Mouse (Mus musculus): ENCODE results near the gene Dusp10. TPM values are rescaled to one million over a fixed set of nuclear protein-coding genes. Genes with fewer than 3 reads are reported as not detected.

Gene Dusp10
- polyA plus RNA-seq, 1 experiment from 2014 or later: 6.5 TPM

GRCm38 (mm10) chr1:184034011-184034557 lies 21.0 kb downstream of the Dusp10 start, which contains the start of gene 1700056E22Rik:
Gene 1700056E22Rik, minus strand, starts transcription at chr1:184034301.
- Histone ChIP-seq H3K27ac (ENCODE audit: low read depth, low read length) (peak within 1 kb of the TSS; percentile 97), H3K36me3 (ENCODE audit: control insufficient read depth, insufficient read depth, low read length) (no peaks in the 10 kb centered on the region), H3K4me3 (ENCODE audit: low read depth, low read length) (peak within 1 kb of the TSS; percentile 58), H3K27me3 (ENCODE audit: control insufficient read depth, insufficient read depth, low read length) (no peaks in the 10 kb centered on the region), H3K9ac (ENCODE audit: low read depth, low read length) (peak within 1 kb of the TSS; percentile 91), H3K9me3 (ENCODE audit: control insufficient read depth, low read length) (no peaks in the 10 kb centered on the region), H3K4me2 (replicated peaks; ENCODE audit: low read depth, low read length) (peak within 1 kb of the TSS; percentile 90), H3K4me1 (replicated peaks; ENCODE audit: control insufficient read depth, insufficient read depth, low read length) (no peaks in the 10 kb centered on the region; the same call in 1 of the 2 replicates)
- WGBS: under 1% methylated on average over 38 of the region's 38 CpGs
- DNase-seq (ENCODE audit: low spot score) (peak; percentile 98), ATAC-seq (ENCODE audit: low FRiP score) (peak; percentile 99)

GRCm38 (mm10) chr1:184034741-184035181 lies 21.7 kb downstream of the Dusp10 start:
- Histone ChIP-seq H3K36me3 (ENCODE audit: control insufficient read depth, insufficient read depth, low read length) (no peaks in the 10 kb centered on the region), H3K4me2 (replicated peaks; ENCODE audit: low read depth, low read length) (peak overlapping the region; percentile 61), H3K9me3 (ENCODE audit: control insufficient read depth, low read length) (no peaks in the 10 kb centered on the region), H3K9ac (ENCODE audit: low read depth, low read length) (peak overlapping the region; percentile 55), H3K4me3 (ENCODE audit: low read depth, low read length) (peak overlapping the region; percentile 58), H3K27me3 (ENCODE audit: control insufficient read depth, insufficient read depth, low read length) (no peaks in the 10 kb centered on the region), H3K27ac (ENCODE audit: low read depth, low read length) (peak overlapping the region; percentile 97), H3K4me1 (replicated peaks; ENCODE audit: control insufficient read depth, insufficient read depth, low read length) (no peaks in the 10 kb centered on the region; the same call in 1 of the 2 replicates)
- DNase-seq (ENCODE audit: low spot score): peak; percentile 70
- 0% methylated on average over 12 of the region's 12 CpGs for WGBS
- ATAC-seq (ENCODE audit: low FRiP score): no peak

- Histone ChIP-seq H3K4me3 (ENCODE audit: low read depth, low read length) (peak overlapping the region; percentile 58), H3K36me3 (ENCODE audit: control insufficient read depth, insufficient read depth, low read length) (no peaks in the 10 kb centered on the region), H3K27me3 (ENCODE audit: control insufficient read depth, insufficient read depth, low read length) (no peaks in the 10 kb centered on the region), H3K9me3 (ENCODE audit: control insufficient read depth, low read length) (no peaks in the 10 kb centered on the region), H3K4me1 (replicated peaks; ENCODE audit: control insufficient read depth, insufficient read depth, low read length) (no peaks in the 10 kb centered on the region; the same call in 1 of the 2 replicates), H3K9ac (ENCODE audit: low read depth, low read length) (peak overlapping the region; percentile 52), H3K27ac (ENCODE audit: low read depth, low read length) (peak overlapping the region; percentile 17; the same call in 1 of the 2 replicates), H3K4me2 (replicated peaks; ENCODE audit: low read depth, low read length) (peak overlapping the region; percentile 61)
- DNase-seq (ENCODE audit: low spot score) (peak; percentile 34), ATAC-seq (ENCODE audit: low FRiP score) (no peak)
- WGBS: 8% methylated on average over 12 of the region's 12 CpGs
These were observed 22.3 kb downstream of the Dusp10 start for GRCm38 (mm10) chr1:184035346-184035903.

- DNase-seq (ENCODE audit: low spot score) (no peak), ATAC-seq (ENCODE audit: low FRiP score) (no peak)
- WGBS: 90% methylated on average over 4 of the region's 4 CpGs
- H3K4me2 ChIP-seq (replicated peaks; ENCODE audit: low read depth, low read length): no peak overlapping the region
- no peaks in the 10 kb centered on the region; the same call in 1 of the 2 replicates for H3K4me1 ChIP-seq (replicated peaks; ENCODE audit: control insufficient read depth, insufficient read depth, low read length)
- H3K4me3 ChIP-seq (ENCODE audit: low read depth, low read length): no peak overlapping the region
- no peaks in the 10 kb centered on the region for H3K9me3 ChIP-seq (ENCODE audit: control insufficient read depth, low read length)
- H3K27me3 ChIP-seq (ENCODE audit: control insufficient read depth, insufficient read depth, low read length): no peaks in the 10 kb centered on the region
- no peaks in the 10 kb centered on the region for H3K36me3 ChIP-seq (ENCODE audit: control insufficient read depth, insufficient read depth, low read length)
- no peak overlapping the region for H3K9ac ChIP-seq (ENCODE audit: low read depth, low read length)
- no peak overlapping the region for H3K27ac ChIP-seq (ENCODE audit: low read depth, low read length)
These were observed 24.7 kb downstream of the Dusp10 start for GRCm38 (mm10) chr1:184037802-184038201.

- WGBS: 92% methylated on average over 10 of the region's 10 CpGs
- H3K27me3 ChIP-seq (ENCODE audit: control insufficient read depth, insufficient read depth, low read length): no peaks in the 10 kb centered on the region
- H3K9me3 ChIP-seq (ENCODE audit: control insufficient read depth, low read length): no peaks in the 10 kb centered on the region
- no peak overlapping the region for H3K4me2 ChIP-seq (replicated peaks; ENCODE audit: low read depth, low read length)
- no peak overlapping the region for H3K9ac ChIP-seq (ENCODE audit: low read depth, low read length)
- H3K4me3 ChIP-seq (ENCODE audit: low read depth, low read length): no peak overlapping the region
- H3K36me3 ChIP-seq (ENCODE audit: control insufficient read depth, insufficient read depth, low read length): no peaks in the 10 kb centered on the region
- no peaks in the 10 kb centered on the region; the same call in 1 of the 2 replicates for H3K4me1 ChIP-seq (replicated peaks; ENCODE audit: control insufficient read depth, insufficient read depth, low read length)
- DNase-seq (ENCODE audit: low spot score) (no peak), ATAC-seq (ENCODE audit: low FRiP score) (no peak)
- H3K27ac ChIP-seq (ENCODE audit: low read depth, low read length): no peak overlapping the region
These were observed 26.2 kb downstream of the Dusp10 start for GRCm38 (mm10) chr1:184039301-184039700.

- Histone ChIP-seq H3K4me2 (replicated peaks; ENCODE audit: low read depth, low read length) (no peak overlapping the region), H3K9me3 (ENCODE audit: control insufficient read depth, low read length) (no peaks in the 10 kb centered on the region), H3K4me1 (replicated peaks; ENCODE audit: control insufficient read depth, insufficient read depth, low read length) (no peaks in the 10 kb centered on the region; the same call in 1 of the 2 replicates), H3K4me3 (ENCODE audit: low read depth, low read length) (no peak overlapping the region), H3K36me3 (ENCODE audit: control insufficient read depth, insufficient read depth, low read length) (no peaks in the 10 kb centered on the region), H3K27me3 (ENCODE audit: control insufficient read depth, insufficient read depth, low read length) (no peaks in the 10 kb centered on the region), H3K9ac (ENCODE audit: low read depth, low read length) (no peak overlapping the region), H3K27ac (ENCODE audit: low read depth, low read length) (no peak overlapping the region)
- no peak for DNase-seq (ENCODE audit: low spot score)
- WGBS: 80% methylated on average over 11 of the region's 11 CpGs
- ATAC-seq (ENCODE audit: low FRiP score): no peak
These were observed 27.1 kb downstream of the Dusp10 start for GRCm38 (mm10) chr1:184040181-184040580.

GRCm38 (mm10) chr1:184040906-184041305 lies 27.8 kb downstream of the Dusp10 start:
- Histone ChIP-seq H3K9me3 (ENCODE audit: control insufficient read depth, low read length) (no peaks in the 10 kb centered on the region), H3K4me2 (replicated peaks; ENCODE audit: low read depth, low read length) (no peak overlapping the region), H3K4me3 (ENCODE audit: low read depth, low read length) (no peak overlapping the region), H3K4me1 (replicated peaks; ENCODE audit: control insufficient read depth, insufficient read depth, low read length) (no peaks in the 10 kb centered on the region; the same call in 1 of the 2 replicates), H3K27me3 (ENCODE audit: control insufficient read depth, insufficient read depth, low read length) (no peaks in the 10 kb centered on the region), H3K36me3 (ENCODE audit: control insufficient read depth, insufficient read depth, low read length) (no peaks in the 10 kb centered on the region), H3K9ac (ENCODE audit: low read depth, low read length) (no peak overlapping the region), H3K27ac (ENCODE audit: low read depth, low read length) (no peak overlapping the region)
- 88% methylated on average over 1 of the region's 1 CpGs for WGBS
- ATAC-seq (ENCODE audit: low FRiP score) (no peak), DNase-seq (ENCODE audit: low spot score) (no peak)

GRCm38 (mm10) chr1:184041778-184042573 lies 28.9 kb downstream of the Dusp10 start:
- no peaks in the 10 kb centered on the region for H3K27me3 ChIP-seq (ENCODE audit: control insufficient read depth, insufficient read depth, low read length)
- no peak overlapping the region for H3K27ac ChIP-seq (ENCODE audit: low read depth, low read length)
- no peaks in the 10 kb centered on the region for H3K9me3 ChIP-seq (ENCODE audit: control insufficient read depth, low read length)
- no peaks in the 10 kb centered on the region for H3K4me1 ChIP-seq (replicated peaks; ENCODE audit: control insufficient read depth, insufficient read depth, low read length)
- H3K36me3 ChIP-seq (ENCODE audit: control insufficient read depth, insufficient read depth, low read length): no peaks in the 10 kb centered on the region
- H3K9ac ChIP-seq (ENCODE audit: low read depth, low read length): no peak overlapping the region
- ATAC-seq (ENCODE audit: low FRiP score): no peak
- no peak for DNase-seq (ENCODE audit: low spot score)
- H3K4me3 ChIP-seq (ENCODE audit: low read depth, low read length): no peak overlapping the region
- no peak overlapping the region for H3K4me2 ChIP-seq (replicated peaks; ENCODE audit: low read depth, low read length)
- WGBS: 74% methylated on average over 9 of the region's 9 CpGs

All from hindbrain, embryonic 11.5 days (tissue).